Mouse (Mus musculus) bone marrow, adult 2 months (tissue): ENCODE measurements at regions not wholly inside any gene's neighbourhood (a gene's known extent, or its start where the extent isn't known, plus 50 kb on each side); places are given as distances from the start of the nearest gene placed in this dataset.

Experiments used
- CTCF ChIP-seq: fragments of 200-500 bp; IDR thresholded peaks from 2 replicates; pipeline ENCODE4 v1.5.1; 2011; ENCODE audit warnings: low read length, control low read depth; ENCODE audit not compliant: control insufficient read depth, insufficient read depth
- POLR2A ChIP-seq: fragments of 200-500 bp; IDR thresholded peaks from 2 replicates; pipeline ENCODE4 v1.6.1; 2011; ENCODE audit warnings: low read depth, mild to moderate bottlenecking, control low read depth, low read length, borderline replicate concordance; ENCODE audit not compliant: control insufficient read depth

- no peak for TF ChIP-seq CTCF
- no peak for TF ChIP-seq POLR2A
Measured at GRCm38 (mm10) chr13:107168599-107169149, 146.7 kb upstream of the Kif2a start.
